Mouse (Mus musculus) spleen, postnatal 4 days (tissue): ENCODE measurements around the gene Btd.
A peak's percentile ranks its signal among the peaks of the same experiment; 100 is the strongest.

Experiments
- DNase-seq, 2 experiments: peaks; one replicate each; pipeline ENCODE4 v3.0.0; 2022; ENCODE audit warnings: low spot score in 2 of 2

The Btd gene

DNA sequence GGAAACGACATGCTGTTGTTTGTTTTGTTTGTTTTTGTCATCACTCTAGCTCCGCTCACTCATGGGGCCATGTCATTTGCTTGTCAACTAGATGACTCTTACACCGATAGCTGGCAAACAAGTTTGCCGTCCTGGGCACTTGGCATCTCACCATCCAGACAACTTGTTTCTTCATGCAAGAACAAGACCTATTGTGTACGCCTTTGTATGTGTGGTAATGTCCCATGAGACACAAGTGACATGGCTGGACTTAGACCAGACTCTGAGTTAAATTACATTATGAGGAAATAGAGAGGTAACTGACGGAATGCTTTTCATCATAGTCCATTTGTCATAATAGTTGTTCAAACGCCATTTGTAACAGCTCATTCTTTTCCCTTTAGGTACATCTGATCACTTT lies 5.1 kb downstream of the Btd start:
- no peak for DNase-seq

- DNase-seq, result no peak
Observed at GRCm38 (mm10) chr14:31647991-31648390, 7.2 kb downstream of the Btd start.

GRCm38 (mm10) chr14:31650347-31650746 lies 9.5 kb downstream of the Btd start:
- DNase-seq, result no peak

DNA sequence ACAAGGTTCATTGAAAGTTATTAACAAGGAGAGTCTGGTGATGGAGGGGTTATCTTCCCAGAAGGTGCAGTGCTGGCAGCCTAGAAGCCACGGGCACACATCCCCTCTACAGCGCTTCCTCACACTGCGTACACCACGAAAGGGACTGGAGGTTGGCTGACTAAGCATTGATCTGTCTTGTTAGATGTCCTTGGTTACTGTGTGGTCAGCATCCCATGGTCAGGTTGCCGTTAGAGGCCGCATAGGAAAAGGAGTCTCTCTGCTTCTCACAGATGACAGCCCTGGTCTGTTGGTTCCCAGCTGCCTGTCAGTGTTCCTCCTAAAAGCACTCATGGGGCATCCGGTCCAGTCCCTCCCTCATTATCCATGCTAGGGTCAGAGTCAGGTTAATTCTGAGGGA lies 10.4 kb downstream of the Btd start:
- DNase-seq, result no peak

GRCm38 (mm10) chr14:31652106-31652505 lies 11.3 kb downstream of the Btd start:
- no peak for DNase-seq

GRCm38 (mm10) chr14:31652624-31653023 lies 11.8 kb downstream of the Btd start:
- no peak for DNase-seq

GRCm38 (mm10) chr14:31653101-31653875 lies 12.5 kb downstream of the Btd start:
- DNase-seq, result peak in 1 of 2 experiments; percentile 51

GRCm38 (mm10) chr14:31654816-31655215 lies 14.0 kb downstream of the Btd start:
- DNase-seq, result no peak

GRCm38 (mm10) chr14:31655406-31655805 lies 14.6 kb downstream of the Btd start:
- DNase-seq, result peak in 1 of 2 experiments; percentile 53

- peak in 1 of 2 experiments; percentile 55 for DNase-seq
Observed at GRCm38 (mm10) chr14:31656386-31656785, 15.6 kb downstream of the Btd start.

GRCm38 (mm10) chr14:31656857-31657645 lies 16.2 kb downstream of the Btd start:
- peak; percentile 72 to 89 for DNase-seq

GRCm38 (mm10) chr14:31658126-31658680 lies 17.4 kb downstream of the Btd start:
- peak in 1 of 2 experiments; percentile 58 for DNase-seq

- DNase-seq, result no peak
Observed at GRCm38 (mm10) chr14:31659501-31660181, 18.8 kb downstream of the Btd start.

GRCm38 (mm10) chr14:31660312-31661093 lies 19.7 kb downstream of the Btd start:
- DNase-seq, result no peak

DNA sequence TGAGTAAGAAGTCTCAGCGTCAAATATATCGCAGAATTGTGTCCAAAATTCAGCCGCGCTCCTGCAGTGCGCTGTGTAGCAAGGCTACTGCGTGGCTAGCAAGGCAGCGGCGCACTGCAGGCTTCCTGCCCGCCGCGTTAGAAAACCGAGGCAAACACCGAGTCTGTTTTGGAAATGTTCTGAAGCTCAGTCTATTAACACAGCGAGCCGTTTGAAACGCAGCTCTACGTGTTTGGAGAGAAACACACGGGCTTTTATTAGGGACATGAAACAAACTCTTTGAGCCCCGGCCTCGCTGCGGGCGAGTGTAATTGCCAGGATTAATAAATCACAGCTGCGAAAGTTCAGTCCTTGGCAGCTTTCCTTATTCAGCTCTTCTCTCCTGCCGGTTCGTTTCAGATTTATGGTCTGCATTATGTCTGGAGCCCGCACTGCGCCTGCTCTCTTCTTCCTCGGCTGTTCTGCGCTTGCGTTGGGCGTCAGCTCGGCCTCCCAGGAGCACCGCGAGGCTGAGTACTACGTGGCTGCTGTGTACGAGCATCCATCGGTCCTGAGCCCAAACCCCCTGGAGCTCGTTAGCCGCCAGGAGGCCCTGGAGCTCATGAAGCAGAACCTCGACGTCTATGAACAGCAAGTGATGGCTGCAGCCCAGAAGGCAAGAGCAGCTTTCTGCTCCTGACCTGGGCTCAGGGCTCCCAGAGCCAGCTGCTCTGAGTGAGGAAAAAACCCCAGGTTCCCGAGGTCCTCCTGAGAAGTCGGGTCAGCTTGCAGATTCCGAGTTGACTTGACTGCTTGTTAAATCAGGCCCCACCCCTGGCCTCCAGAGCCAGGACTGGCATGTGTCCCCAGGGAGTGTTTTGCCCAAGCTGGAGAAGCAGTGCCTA lies 21.1 kb downstream of the Btd start:
- peak; percentile 56 to 78 for DNase-seq

DNA sequence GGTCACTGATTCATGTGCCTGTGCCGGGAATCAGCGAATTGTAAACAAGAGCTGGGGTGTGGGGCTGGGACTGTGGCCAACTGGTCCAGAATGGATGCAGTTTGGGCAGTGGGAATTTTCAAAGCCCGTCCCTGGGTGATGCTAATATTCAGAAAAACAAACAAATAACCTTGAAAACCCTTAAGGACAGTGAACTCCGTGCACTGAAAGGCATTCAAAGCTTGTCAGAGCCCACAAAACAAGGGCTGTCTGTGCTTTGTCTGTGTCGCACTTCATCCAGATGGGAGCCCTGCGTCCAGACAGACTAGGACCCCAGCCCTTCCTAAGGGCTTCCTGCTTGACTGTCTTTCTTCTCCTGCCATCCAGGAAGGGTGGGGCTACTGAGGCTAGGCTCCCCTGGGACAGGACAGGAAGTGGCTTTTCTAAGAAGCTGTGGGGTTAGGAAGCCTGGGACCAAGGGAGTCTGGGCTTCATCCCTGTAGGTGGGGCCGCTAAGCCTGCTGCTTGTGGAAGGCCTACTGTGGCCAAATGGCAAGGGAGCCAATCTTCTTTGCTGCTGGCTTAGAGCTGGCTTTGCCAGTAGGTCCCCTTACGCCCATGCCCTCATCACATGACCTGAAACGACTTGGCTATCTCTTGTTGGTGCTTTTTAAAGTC lies 21.9 kb downstream of the Btd start:
- DNase-seq, result peak in 1 of 2 experiments; percentile 66

- DNase-seq, result no peak
Observed at GRCm38 (mm10) chr14:31663376-31664099, 22.7 kb downstream of the Btd start.

DNA sequence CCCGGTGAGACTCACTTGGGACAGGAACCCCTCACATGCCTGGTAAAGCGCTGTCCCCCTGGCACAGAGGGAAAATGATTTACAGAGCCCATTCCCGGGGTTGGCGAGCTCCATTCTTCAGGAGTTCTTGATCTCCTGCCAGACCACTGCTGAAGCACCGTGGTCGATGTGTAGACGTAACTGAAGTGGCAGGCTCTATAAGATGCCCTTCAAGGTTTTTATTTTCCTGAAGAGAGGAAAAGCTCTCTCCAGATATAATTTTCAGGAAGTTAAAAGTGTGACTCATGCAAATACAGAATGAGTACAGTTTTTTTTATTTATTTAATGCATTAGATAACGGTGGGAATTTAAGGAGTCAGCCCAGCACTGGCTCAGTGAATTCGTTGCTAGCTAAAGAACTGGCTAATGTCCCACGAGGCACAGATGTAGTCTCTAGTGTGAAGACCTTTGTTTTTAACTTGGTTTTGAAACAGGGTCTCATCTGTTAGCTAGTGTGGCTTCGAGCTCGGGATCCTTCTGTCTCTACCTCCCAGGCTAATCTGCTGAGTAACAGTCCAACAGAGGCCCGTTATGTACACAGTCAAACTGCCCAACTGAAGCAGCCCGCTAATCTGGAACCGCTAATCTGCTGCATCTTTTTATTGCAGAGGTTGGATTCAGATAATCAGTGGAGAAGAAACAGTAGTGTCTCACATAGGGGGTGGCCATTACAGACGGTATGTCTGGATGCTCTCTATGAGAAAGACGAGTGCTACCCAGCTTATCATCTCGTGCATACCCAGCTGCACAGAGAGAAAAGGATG lies 23.5 kb downstream of the Btd start:
- DNase-seq, result no peak
